Mouse (Mus musculus) ES-E14 (cell line): ENCODE measurements at regions not wholly inside any gene's neighbourhood (a gene's known extent, or its start where the extent isn't known, plus 50 kb on each side); places are given as distances from the start of the nearest gene placed in this dataset.

Experiments
- DNase-seq: peaks from one replicate; pipeline ENCODE4 v3.0.0-alpha.2; 2013; ENCODE audit warnings: low read depth, low spot score
- H3K27ac ChIP-seq: 2 replicates; pipeline ENCODE4 v1.5.1; 2012; ENCODE audit warnings: low read depth, mild to moderate bottlenecking, low read length, moderate library complexity, mixed read lengths; ENCODE audit not compliant: poor library complexity, insufficient read depth, severe bottlenecking
- H3K36me3 ChIP-seq: 2 replicates; pipeline ENCODE4 v1.6.1; 2012; ENCODE audit warnings: mild to moderate bottlenecking, low read length, moderate library complexity, mixed read lengths; ENCODE audit not compliant: control insufficient read depth, poor library complexity, insufficient read depth, severe bottlenecking
- H3K4me1 ChIP-seq, 2 experiments: fragments of 150-350 bp in 1 of 2; sonication (generic) in 1 of 2; 2 replicates each; pipeline ENCODE4 v1.6.1; 2012; ENCODE audit warnings: low read length in 2 of 2, mild to moderate bottlenecking in 1 of 2, mixed read lengths in 1 of 2; ENCODE audit not compliant: control insufficient read depth in 2 of 2, insufficient read depth in 2 of 2, poor library complexity in 1 of 2
- H3K4me3 ChIP-seq, 2 experiments: fragments of 150-350 bp in 1 of 2; sonication (generic) in 1 of 2; 2 replicates each; pipeline ENCODE4 v1.5.1; 2012; ENCODE audit warnings: low read length in 2 of 2, low read depth in 1 of 2, mild to moderate bottlenecking in 1 of 2, mixed read lengths in 1 of 2; ENCODE audit not compliant: insufficient read depth in 1 of 2, poor library complexity in 1 of 2, severe bottlenecking in 1 of 2
- H3K9ac ChIP-seq: 2 replicates; pipeline ENCODE4 v1.6.1; 2012; ENCODE audit warnings: low read depth, mild to moderate bottlenecking, low read length, mixed read lengths; ENCODE audit not compliant: poor library complexity, insufficient read depth, severe bottlenecking
- H3K9me3 ChIP-seq: fragments of 150-350 bp; sonication (generic); 2 replicates; pipeline ENCODE4 v1.6.1; 2012; ENCODE audit warnings: low read depth, mild to moderate bottlenecking, low read length; ENCODE audit not compliant: control insufficient read depth, insufficient read depth
- CHD2 ChIP-seq: IDR thresholded peaks from 2 replicates; pipeline ENCODE4 v1.6.1; 2014; ENCODE audit warnings: mild to moderate bottlenecking, low read depth, low read length, inconsistent platforms
- HCFC1 ChIP-seq: IDR thresholded peaks from 2 replicates; pipeline ENCODE4 v1.6.1; 2012; ENCODE audit warnings: low read length, inconsistent platforms, borderline replicate concordance; ENCODE audit not compliant: insufficient read depth
- MAFK ChIP-seq: IDR thresholded peaks from 2 replicates; pipeline ENCODE4 v1.6.1; 2014; ENCODE audit warnings: mild to moderate bottlenecking, low read depth, low read length, inconsistent platforms; ENCODE audit not compliant: insufficient read depth
- ZC3H11A ChIP-seq: IDR thresholded peaks from 2 replicates; pipeline ENCODE4 v1.6.1; 2012; ENCODE audit warnings: low read depth, mild to moderate bottlenecking, inconsistent platforms, low read length, borderline replicate concordance
- ZNF384 ChIP-seq: IDR thresholded peaks from 2 replicates; pipeline ENCODE4 v1.6.1; 2012; ENCODE audit warnings: low read depth, low read length, inconsistent platforms
- in situ Hi-C, 2 experiments: fragments of 600-800 bp; cut with MboI; formaldehyde crosslinking; loops; one replicate each; pipeline ENCODE4 v1.15.1; 2025; ENCODE audit warnings: low sequenced_read_pairs in 2 of 2, inconsistent platforms in 1 of 2; ENCODE audit not compliant: unreplicated experiment in 2 of 2

DNA sequence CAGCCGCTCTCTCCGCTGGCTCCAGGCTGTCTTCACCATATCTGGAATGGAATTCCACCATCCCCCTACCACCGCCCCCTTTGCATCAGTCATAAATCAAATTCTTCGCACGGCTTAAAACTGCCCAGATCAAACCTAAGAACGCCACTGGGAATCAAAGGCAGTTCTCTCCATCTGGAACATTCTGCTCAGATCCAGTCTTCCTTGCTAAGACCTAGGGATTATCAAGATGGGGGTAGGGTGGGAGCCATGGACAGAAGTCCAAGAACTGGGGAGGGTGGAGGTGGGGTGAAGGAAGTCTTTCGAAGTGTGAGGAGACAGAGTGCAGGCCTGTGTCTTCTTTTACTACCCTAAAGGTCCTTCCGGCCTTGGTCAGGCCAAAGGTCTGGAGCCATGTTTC is 236.4 kb upstream of the Rtl1 start:
- in situ Hi-C loops: no loop called here
- Histone ChIP-seq H3K4me3 (no peak overlapping the region), H3K4me1 (no peaks in the 10 kb centered on the region), H3K9me3 (no peaks in the 10 kb centered on the region), H3K9ac (no peak overlapping the region), H3K27ac (no peak overlapping the region), H3K36me3 (no peaks in the 10 kb centered on the region)
- no peak for DNase-seq
- TF ChIP-seq ZC3H11A (no peak), ZNF384 (no peak), CHD2 (no peak)

DNA sequence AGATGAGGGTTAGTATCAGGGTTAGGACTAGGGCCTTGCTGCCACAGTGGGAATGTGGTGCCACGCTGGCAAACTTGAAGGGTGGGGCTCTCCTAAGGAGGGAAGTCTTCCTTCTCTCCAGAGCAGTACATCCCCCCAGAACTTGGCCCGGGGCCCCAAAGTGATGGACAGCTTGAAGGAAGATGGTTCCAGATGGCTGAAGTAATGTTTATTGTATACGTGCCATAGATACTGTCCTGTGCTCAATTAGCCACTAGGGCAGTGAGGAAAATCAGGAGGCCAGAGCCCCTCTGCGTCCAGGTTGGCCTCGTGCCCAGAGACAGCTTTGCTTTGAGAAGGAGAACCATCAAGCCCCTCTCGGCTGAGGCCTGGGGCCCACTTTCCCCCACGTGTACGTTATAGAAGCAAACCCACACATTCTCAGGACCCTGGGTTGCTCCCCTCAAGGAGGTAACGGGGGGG is 239.0 kb upstream of the Rtl1 start:
- H3K36me3 ChIP-seq: no peaks in the 10 kb centered on the region
- in situ Hi-C loops: no loop called here
- H3K9ac ChIP-seq: no peak overlapping the region
- H3K9me3 ChIP-seq: no peaks in the 10 kb centered on the region
- TF ChIP-seq CHD2 (no peak), MAFK (no peak), HCFC1 (no peak), ZNF384 (no peak), ZC3H11A (no peak)
- DNase-seq: no peak
- no peaks in the 10 kb centered on the region for H3K4me1 ChIP-seq
- no peak overlapping the region for H3K4me3 ChIP-seq
- H3K27ac ChIP-seq: no peak overlapping the region; the same call in 1 of the 2 replicates

DNA sequence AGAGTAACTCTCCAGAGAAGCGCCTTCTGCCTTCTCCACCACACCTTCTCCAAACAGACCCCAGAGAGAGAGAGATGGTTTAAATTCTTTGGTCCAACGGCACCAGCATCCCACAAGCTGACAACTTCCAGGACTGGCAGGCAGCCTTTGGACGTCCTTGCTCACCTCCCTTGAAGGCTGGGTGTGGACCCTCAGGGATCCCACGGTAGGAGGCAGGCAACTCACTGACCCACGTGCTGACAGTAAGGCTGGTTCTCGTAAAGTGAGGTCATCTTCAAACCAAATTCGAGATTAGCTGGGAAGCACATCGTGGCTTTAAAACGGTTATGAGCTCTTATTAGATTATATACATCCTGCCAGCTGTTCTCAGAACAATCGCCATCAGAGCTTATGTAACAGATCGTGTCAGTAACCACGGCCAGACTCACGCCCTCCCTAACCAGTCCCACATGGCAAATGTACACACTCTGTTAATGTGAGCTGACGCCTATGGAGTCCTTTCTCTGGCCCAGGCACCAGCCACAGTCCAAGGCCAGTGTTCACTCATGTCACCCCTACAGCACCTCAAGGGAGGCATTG is 239.9 kb upstream of the Rtl1 start:
- no peak overlapping the region for H3K4me3 ChIP-seq
- TF ChIP-seq MAFK: no peak
- no peak for TF ChIP-seq CHD2
- no peak for TF ChIP-seq ZNF384
- no peak overlapping the region for H3K27ac ChIP-seq
- H3K4me1 ChIP-seq: no peaks in the 10 kb centered on the region
- in situ Hi-C loops: no loop called here
- no peak overlapping the region for H3K9ac ChIP-seq
- no peaks in the 10 kb centered on the region for H3K36me3 ChIP-seq
- no peaks in the 10 kb centered on the region for H3K9me3 ChIP-seq
- DNase-seq: no peak

DNA sequence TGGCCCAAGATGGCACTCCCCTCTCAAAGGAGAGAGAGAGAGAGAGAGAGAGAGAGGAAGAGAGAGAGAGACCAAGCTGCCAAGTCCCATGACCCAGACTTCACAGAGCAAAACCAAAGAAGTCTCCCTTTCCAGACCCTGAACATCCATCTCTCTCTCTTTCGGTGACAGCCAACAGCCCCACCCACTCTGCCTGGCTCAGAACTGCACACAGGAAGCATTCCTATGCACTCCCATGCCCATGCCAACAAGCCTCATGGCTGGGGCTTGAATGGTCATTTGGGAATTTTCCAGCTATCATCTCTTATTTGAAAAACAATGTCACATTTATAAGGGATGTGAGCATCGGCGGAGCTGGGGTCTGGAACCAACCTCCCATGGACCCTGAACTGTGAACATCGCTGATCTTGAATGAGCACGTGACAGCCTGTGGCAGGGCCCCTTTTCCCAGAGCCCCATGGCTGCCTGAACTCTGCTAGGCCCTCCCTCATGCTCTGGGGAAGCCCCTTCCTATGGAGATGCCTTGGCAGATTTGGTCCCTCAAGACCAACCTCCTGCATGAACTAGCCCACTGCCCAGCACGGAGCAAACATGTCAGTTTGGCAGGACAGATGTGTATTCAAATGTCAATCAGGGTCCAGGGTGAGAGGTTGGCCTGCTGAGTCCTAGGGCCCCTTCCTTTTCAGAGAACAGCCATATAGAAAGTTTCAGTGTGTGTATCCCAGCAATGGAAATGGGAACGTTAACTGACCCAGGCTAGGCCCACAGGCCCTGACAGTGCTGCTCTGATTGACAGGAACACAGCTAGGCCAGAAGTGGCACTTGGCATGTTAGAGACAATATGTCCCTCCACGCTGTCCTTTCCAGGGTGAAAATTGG is 244.8 kb upstream of the Rtl1 start:
- no peaks in the 10 kb centered on the region for H3K36me3 ChIP-seq
- no peak overlapping the region for H3K27ac ChIP-seq
- no peak overlapping the region for H3K9ac ChIP-seq
- TF ChIP-seq ZC3H11A: no peak
- H3K9me3 ChIP-seq: no peaks in the 10 kb centered on the region
- H3K4me3 ChIP-seq: no peak overlapping the region
- H3K4me1 ChIP-seq: no peaks in the 10 kb centered on the region
- in situ Hi-C loops: no loop called here
- DNase-seq: no peak

DNA sequence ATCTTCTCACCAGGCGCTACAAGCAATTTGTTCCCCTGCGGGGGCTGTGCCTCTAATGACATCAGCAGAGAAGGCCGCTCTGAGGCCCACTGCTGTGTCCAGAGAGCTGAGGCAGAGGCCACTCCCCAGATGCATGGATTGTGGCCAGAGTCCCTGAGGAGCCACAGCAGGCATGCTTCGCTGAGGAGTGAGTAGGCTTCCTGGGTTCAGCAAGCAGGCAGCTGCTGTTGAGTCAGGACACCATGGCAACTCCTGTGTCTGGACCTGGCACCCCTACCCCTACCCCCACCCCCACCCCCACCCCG is 245.4 kb upstream of the Rtl1 start:
- H3K27ac ChIP-seq: no peak overlapping the region
- in situ Hi-C loops: no loop called here
- H3K4me3 ChIP-seq: no peak overlapping the region
- H3K36me3 ChIP-seq: no peaks in the 10 kb centered on the region
- no peak overlapping the region for H3K9ac ChIP-seq
- DNase-seq: no peak
- no peaks in the 10 kb centered on the region for H3K9me3 ChIP-seq
- H3K4me1 ChIP-seq: no peaks in the 10 kb centered on the region
- TF ChIP-seq ZC3H11A (no peak), CHD2 (no peak), ZNF384 (no peak), MAFK (no peak), HCFC1 (no peak)
